Mouse (Mus musculus) monocyte, adult 2 months (primary cell): ENCODE data around the gene Akap8.

Experiments
- DNase-seq, 2 experiments: peaks; one replicate each; pipeline ENCODE4 v3.0.0; 2022; ENCODE audit warnings: low spot score in 2 of 2, low read depth in 1 of 2

Gene Akap8

DNA sequence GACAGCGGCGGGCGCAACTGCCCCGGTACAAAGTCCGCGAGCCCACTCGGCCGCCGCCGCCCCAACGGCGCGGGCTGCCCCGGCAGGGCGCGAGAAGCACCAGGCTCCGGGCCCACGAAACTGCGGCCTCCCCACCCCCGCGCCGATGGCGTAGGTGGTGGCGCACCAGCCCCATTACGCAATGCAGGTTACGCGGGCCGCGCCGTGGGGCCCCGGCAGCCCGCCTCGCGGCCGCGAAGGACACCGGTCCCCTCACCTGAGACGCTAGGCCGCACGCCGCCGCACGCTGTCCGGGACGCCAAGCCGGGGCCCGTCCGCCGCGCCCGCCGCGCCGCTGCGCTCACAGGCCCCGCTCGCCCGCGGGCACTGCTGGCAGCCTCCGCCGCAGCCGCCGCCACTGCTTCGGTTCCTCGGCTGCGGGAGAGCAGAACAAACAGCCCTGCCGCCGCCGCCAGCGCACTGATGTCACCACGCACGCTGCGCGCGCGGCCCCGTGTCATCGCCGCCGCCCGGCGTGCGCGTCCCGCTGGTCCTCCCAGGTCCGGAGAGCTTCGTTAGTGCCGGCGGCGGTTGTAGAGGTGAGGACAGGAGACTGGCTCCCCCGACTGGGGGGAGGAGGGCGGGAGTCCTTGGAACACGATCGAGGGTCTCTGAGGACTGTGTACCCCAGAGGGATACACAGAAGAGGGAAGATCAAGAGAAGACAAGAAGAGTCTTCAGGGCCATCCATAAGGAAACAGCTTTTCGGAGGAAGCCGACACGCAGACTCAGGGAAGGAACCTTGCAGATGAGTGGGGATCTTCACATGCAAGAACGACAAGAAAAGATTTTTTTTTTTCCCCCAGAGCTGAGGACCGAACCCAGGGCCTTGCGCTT is 36.5 kb downstream of the Akap8 start, which contains the start of gene Brd4:
TSS of gene Brd4 (minus strand) at position 461 of the 876 bp plus-strand sequence.
- DNase-seq = peak; percentile 66 to 88

- peak; percentile 48 to 73 for DNase-seq
Observed at GRCm38 (mm10) chr17:32283771-32284221, 37.2 kb downstream of the Akap8 start.

GRCm38 (mm10) chr17:32283341-32283740 is 37.7 kb downstream of the Akap8 start:
- DNase-seq = no peak

GRCm38 (mm10) chr17:32281611-32282310 is 39.3 kb downstream of the Akap8 start:
- DNase-seq = no peak

- DNase-seq = no peak
Observed at GRCm38 (mm10) chr17:32281126-32281525, 39.9 kb downstream of the Akap8 start.

DNA sequence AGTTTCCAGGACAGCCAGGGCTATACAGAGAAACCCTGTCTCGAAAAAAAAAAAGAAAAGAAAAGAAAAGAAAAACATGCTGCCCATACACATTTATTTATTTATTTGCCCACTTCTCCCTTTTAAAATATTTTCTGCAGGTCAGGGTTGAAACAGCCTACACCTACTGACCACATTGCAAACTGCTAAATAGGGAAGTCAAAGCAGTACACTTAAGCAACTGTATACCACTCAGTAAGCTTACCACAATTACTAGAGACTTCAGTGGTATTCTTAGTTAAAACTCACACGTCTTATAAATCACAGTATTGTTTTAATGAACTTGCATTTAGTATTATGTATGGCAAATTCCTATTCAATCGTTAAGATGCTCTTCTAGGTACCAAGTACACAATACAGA is 40.5 kb downstream of the Akap8 start:
- no peak for DNase-seq

DNA sequence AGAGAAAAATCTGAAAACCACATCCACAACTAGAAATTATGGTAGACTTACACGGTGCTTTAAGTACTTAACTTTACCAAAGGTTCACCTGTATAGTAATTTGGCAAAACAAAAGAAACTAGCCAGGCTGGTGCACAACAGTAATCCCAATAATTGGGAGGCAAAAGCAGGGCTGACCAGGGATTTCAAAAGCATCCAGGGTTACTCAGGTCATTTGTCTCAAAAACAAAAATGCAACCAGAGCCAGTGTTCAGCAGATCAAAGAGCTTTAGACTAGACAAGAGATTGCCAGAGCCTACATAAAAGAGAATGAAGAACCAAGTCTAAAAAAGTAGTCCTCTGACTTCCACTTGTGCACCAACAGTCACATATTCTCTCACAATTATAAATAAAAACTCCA is 43.8 kb downstream of the Akap8 start:
- no peak for DNase-seq

- no peak for DNase-seq
Observed at GRCm38 (mm10) chr17:32275568-32275967, 45.5 kb downstream of the Akap8 start.

DNA sequence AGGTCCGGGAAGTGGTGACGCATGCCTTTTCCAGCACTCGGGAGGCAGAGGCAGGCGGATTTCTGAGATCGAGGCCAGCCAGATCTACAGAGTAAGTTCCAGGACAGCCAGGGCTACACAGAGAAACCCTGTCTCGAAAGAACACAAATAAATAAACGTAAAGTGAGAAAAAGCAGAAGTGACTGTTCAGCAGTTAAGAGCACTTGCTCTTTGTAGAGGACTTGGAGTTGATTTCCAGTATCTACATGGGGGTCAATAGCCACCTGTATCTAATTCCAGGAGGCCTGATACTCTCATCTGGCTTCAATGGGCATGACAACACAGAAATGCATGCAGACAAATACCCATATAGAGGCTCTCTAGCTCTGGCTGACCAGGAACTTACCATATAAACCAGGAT is 51.9 kb downstream of the Akap8 start:
- DNase-seq = no peak

DNA sequence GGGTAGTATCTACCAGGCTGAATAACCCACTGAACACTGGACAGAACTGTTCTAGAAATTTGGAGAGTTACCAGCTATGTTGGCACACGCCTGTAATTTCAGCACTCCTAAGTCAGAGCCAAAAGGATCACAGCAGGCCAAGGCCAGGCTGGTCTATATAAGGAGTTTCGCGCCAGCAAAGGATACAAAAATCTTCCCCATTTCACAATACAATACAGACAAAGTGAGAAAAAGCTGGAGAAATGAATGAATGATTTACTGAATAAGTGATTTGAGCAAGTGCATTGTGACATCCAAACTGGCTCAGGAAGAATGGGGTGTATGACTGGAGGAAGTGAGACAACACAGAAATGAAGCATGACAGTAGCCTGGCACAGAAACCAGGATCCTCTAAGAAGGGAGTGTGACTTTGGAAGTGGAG is 52.5 kb downstream of the Akap8 start:
- no peak for DNase-seq

- no peak for DNase-seq
Observed at GRCm38 (mm10) chr17:32268096-32268495, 52.9 kb downstream of the Akap8 start.

DNA sequence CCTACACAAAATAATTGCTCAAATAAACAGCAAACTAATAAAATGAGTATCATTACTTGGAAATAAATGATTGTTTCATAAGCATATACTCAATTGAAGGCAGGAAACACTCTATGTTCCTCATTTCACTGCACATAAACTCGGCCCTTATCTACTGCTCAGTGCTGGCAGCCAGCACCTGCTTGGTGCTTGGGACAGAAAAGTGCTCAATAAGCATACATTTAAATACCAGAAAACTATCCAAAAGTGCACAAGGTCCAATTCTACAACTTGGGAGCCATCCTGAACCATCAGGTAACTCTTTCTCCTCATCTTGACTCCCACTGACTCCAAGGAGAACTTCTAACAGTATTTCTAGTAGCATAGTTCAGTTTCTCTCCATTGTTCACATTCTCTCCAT is 53.4 kb downstream of the Akap8 start:
- no peak for DNase-seq

DNA sequence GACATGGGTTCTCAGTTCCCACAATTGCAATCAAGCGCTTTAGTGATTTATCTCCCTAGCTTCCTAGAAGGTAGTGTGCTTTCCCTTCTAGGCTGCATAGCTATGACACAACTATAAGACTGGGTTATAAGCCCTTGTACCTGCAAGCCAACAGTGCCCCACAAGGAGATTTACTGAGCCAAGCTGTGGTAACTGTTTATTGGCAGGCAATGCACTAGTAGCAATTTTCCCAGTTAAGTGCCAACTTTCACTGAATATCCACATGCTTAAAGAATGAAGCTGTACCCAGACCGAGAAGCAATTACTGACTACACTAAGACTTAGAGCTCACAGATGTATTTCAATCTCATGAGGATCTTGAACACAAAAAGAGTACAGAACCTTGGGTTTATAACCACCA is 57.4 kb downstream of the Akap8 start:
- no peak for DNase-seq

DNA sequence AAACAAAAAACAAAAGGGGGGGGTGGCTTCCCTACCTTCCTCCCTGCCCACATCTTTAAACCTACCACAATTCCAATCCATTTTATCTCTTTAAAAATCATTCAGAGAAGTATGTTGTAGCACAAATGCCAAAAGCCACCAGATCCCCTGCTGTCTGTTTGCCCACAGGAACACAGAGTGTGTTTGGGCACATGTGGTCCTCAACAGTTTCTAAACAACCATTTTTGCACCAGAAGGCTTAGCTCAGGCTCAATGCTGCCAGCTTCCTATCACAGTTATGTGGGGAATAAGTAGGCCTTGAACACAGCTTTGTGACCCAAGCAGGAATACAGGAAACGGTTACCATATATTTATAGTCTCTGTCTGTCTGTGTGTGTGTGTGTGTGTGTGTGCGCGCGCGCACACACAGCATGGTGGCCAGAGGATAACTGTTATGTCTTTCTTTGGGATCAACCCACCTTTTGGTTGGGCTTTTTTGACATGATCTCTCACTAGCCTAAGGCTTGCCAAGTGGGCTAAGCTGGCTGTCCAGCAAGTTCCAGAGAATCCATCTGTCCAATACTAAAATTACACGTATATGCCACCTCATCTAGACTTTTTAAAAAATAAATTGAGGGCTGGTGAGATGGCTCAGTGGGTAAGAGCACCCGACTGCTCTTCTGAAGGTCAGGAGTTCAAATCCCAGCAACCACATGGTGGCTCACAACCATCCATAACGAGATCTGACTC is 58.0 kb downstream of the Akap8 start:
- DNase-seq = no peak

DNA sequence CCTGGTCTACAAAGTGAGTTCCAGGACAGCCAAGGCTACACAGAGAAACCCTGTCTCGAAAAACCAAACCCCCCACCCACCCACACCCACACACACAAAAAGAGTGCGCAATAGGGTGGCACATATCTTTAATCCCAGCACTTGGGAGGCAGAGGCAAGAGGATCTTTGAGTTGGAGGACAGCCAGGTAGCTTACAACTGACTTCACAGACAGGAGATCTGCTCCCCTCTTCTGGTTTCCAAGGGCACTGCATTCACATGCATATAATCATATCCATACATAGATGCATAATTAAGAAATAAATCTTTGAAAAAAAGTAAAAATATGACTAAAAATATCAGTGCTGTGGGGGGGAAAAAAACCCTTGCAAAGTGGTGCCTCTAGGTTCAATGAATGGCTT is 62.2 kb downstream of the Akap8 start:
- no peak for DNase-seq

DNA sequence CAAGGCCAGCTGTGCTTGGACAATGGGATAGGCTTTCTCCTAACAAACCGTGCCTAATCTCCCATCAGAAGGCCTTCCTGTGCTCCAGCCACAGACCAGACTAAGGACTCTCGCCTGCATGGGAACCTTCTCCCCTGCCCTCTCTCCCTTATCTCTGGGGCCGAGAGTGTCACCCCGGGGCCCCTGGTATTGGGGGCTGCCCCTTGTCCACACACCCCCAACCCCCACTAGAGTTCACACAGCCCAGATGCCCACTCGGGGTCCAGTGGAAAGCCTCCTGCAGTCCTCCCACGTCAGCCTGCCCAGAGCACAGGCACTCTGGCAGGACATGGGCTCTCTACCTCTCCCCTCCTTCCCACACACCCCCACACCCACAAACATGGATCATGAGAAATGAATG is 63.1 kb downstream of the Akap8 start:
- no peak for DNase-seq

- DNase-seq = no peak
Observed at GRCm38 (mm10) chr17:32257452-32257851, 63.6 kb downstream of the Akap8 start.

DNA sequence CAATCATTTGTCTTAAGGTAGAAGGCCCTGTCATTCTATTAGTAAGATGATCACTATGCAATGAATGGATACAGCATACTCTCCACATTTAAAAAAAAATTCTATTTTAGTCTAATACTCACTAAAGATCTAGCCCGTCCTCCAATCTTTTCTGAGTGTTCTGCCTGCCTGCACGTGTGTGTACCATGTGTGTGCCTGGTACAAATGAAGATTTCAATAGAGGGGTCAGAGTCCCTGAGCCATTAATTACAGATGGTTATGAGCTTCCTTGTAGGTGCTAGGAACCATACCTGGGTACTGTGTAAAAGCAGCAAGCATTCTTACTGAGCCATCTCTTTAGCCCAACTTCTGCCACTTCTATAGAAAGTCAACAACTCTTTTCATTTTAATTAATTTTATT is 64.1 kb downstream of the Akap8 start:
- no peak for DNase-seq
